Mouse (Mus musculus): Measurements from ENCODE around the gene Olfr418. TPM values are rescaled to one million over a fixed set of nuclear protein-coding genes. Genes with fewer than 3 reads are reported as not detected.
"Not testable (repeated sequence)": the region's sequence is repeated elsewhere in the genome, so short reads cannot be mapped to it uniquely, and the experiment has no call there.

Gene Olfr418
- total and polyA plus RNA-seq, 3 experiments, result not detected

- H3K4me3 ChIP-seq (ENCODE audit: control insufficient read depth in 1 of 2, insufficient read depth in 1 of 2, low read depth in 2 of 2, low read length in 2 of 2), result no peak within 1 kb of the TSS
- H3K79me2 ChIP-seq (ENCODE audit: control insufficient read depth, insufficient read depth, low read length, poor library complexity), result no peaks in the 10 kb centered on the region
- no peaks in the 10 kb centered on the region for H3K36me3 ChIP-seq (ENCODE audit: control insufficient read depth in 1 of 2, insufficient read depth in 2 of 2, low read length in 2 of 2)
- no peak for DNase-seq (ENCODE audit: low read depth, low spot score)
- H3K27ac ChIP-seq (ENCODE audit: control insufficient read depth, low read depth, low read length), result no peak within 1 kb of the TSS
- H3K9ac ChIP-seq (ENCODE audit: control insufficient read depth, low read depth, low read length, poor library complexity, severe bottlenecking), result no peak within 1 kb of the TSS
- H3K4me1 ChIP-seq (ENCODE audit: control insufficient read depth in 1 of 2, insufficient read depth in 2 of 2, low read length in 2 of 2), result no peaks in the 10 kb centered on the region
- H3K27me3 ChIP-seq (ENCODE audit: control insufficient read depth in 1 of 2, insufficient read depth in 2 of 2, low read length in 2 of 2), result no peaks in the 10 kb centered on the region
- H3K9me3 ChIP-seq (replicated peaks; ENCODE audit: insufficient read depth, low read length), result no peaks in the 10 kb centered on the region
- TF ChIP-seq TCF12 (IDR thresholded peaks at IDR 0.05; ENCODE audit: low read depth, low read length) (no peak), NRF1 (IDR thresholded peaks at IDR 0.05; ENCODE audit: insufficient read depth, low read depth, low read length, poor library complexity, severe bottlenecking) (no peak), MXI1 (IDR thresholded peaks at IDR 0.05; ENCODE audit: low read depth, low read length) (no peak)
Measured at GRCm38 (mm10) chr1:173277677-173278076, 11.9 kb downstream of the Olfr418 start, which contains the start of gene Mptx2. TSS of gene Mptx2 (minus strand) at chr1:173277777.

- not testable (repeated sequence) for H3K27ac ChIP-seq (ENCODE audit: control insufficient read depth, low read depth, low read length); H3K27me3 ChIP-seq (ENCODE audit: control insufficient read depth in 1 of 2, insufficient read depth in 2 of 2, low read length in 2 of 2); H3K36me3 ChIP-seq (ENCODE audit: control insufficient read depth in 1 of 2, insufficient read depth in 2 of 2, low read length in 2 of 2); H3K4me3 ChIP-seq (ENCODE audit: control insufficient read depth in 1 of 2, insufficient read depth in 1 of 2, low read depth in 2 of 2, low read length in 2 of 2); DNase-seq (ENCODE audit: low read depth, low spot score); H3K79me2 ChIP-seq (ENCODE audit: control insufficient read depth, insufficient read depth, low read length, poor library complexity); H3K9ac ChIP-seq (ENCODE audit: control insufficient read depth, low read depth, low read length, poor library complexity, severe bottlenecking); H3K4me1 ChIP-seq (ENCODE audit: control insufficient read depth in 1 of 2, insufficient read depth in 2 of 2, low read length in 2 of 2); H3K9me3 ChIP-seq (replicated peaks; ENCODE audit: insufficient read depth, low read length)
Measured at GRCm38 (mm10) chr1:173302795-173303194, 37.0 kb downstream of the Olfr418 start.

- peaks cover 26 to 48% of the 10 kb centered on the region in 2 experiments for H3K4me1 ChIP-seq (ENCODE audit: control insufficient read depth in 1 of 2, insufficient read depth in 2 of 2, low read length in 2 of 2)
- not testable (repeated sequence) for H3K79me2 ChIP-seq (ENCODE audit: control insufficient read depth, insufficient read depth, low read length, poor library complexity); H3K27me3 ChIP-seq (ENCODE audit: control insufficient read depth in 1 of 2, insufficient read depth in 2 of 2, low read length in 2 of 2); H3K9me3 ChIP-seq (replicated peaks; ENCODE audit: insufficient read depth, low read length)
- peak; percentile 45 for DNase-seq (ENCODE audit: low read depth, low spot score)
- peak overlapping the region; percentile 78 for H3K27ac ChIP-seq (ENCODE audit: control insufficient read depth, low read depth, low read length)
- peaks cover 0 to 49% of the 10 kb centered on the region in 2 experiments; a peak in 2 of 4 replicates for H3K36me3 ChIP-seq (ENCODE audit: control insufficient read depth in 1 of 2, insufficient read depth in 2 of 2, low read length in 2 of 2)
- peak overlapping the region; percentile 17 for H3K9ac ChIP-seq (ENCODE audit: control insufficient read depth, low read depth, low read length, poor library complexity, severe bottlenecking)
- TF ChIP-seq GATA1 (IDR thresholded peaks at IDR 0.05; ENCODE audit: low read depth, low read length) (peak; percentile 62; the same call in 1 of the 2 replicates), EP300 (IDR thresholded peaks at IDR 0.05; ENCODE audit: low read depth in 1 of 2, low read length in 2 of 2) (peak; percentile 33 to 67), RCOR1 (IDR thresholded peaks at IDR 0.05; ENCODE audit: low read depth, low read length) (peak; percentile 32; the same call in 1 of the 2 replicates), TCF12 (IDR thresholded peaks at IDR 0.05; ENCODE audit: low read depth, low read length) (peak; percentile 66), ETS1 (IDR thresholded peaks at IDR 0.05; ENCODE audit: low read depth, low read length) (peak; percentile 60; the same call in 1 of the 2 replicates)
- H3K4me3 ChIP-seq (ENCODE audit: control insufficient read depth in 1 of 2, insufficient read depth in 1 of 2, low read depth in 2 of 2, low read length in 2 of 2), result peak overlapping the region; percentile 6 to 37; a peak in 3 of 4 replicates
Measured at GRCm38 (mm10) chr1:173313535-173314050, 47.8 kb downstream of the Olfr418 start.

- Histone ChIP-seq H3K9me3 (replicated peaks; ENCODE audit: insufficient read depth, low read length) (no peaks in the 10 kb centered on the region), H3K9ac (ENCODE audit: control insufficient read depth, low read depth, low read length, poor library complexity, severe bottlenecking) (no peak overlapping the region), H3K27ac (ENCODE audit: control insufficient read depth, low read depth, low read length) (no peak overlapping the region; the same call in 1 of the 2 replicates), H3K79me2 (ENCODE audit: control insufficient read depth, insufficient read depth, low read length, poor library complexity) (no peaks in the 10 kb centered on the region), H3K36me3 (ENCODE audit: control insufficient read depth in 1 of 2, insufficient read depth in 2 of 2, low read length in 2 of 2) (peaks cover 0 to 55% of the 10 kb centered on the region in 2 experiments; a peak in 2 of 4 replicates), H3K4me3 (ENCODE audit: control insufficient read depth in 1 of 2, insufficient read depth in 1 of 2, low read depth in 2 of 2, low read length in 2 of 2) (no peak overlapping the region), H3K27me3 (ENCODE audit: control insufficient read depth in 1 of 2, insufficient read depth in 2 of 2, low read length in 2 of 2) (no peaks in the 10 kb centered on the region), H3K4me1 (ENCODE audit: control insufficient read depth in 1 of 2, insufficient read depth in 2 of 2, low read length in 2 of 2) (peaks cover 26 to 49% of the 10 kb centered on the region in 2 experiments)
- DNase-seq (ENCODE audit: low read depth, low spot score), result no peak
- TF ChIP-seq ETS1 (IDR thresholded peaks at IDR 0.05; ENCODE audit: low read depth, low read length) (peak; percentile 27; the same call in 1 of the 2 replicates), BHLHE40 (IDR thresholded peaks at IDR 0.05; ENCODE audit: borderline replicate concordance, low read depth, low read length) (no peak), USF1 (IDR thresholded peaks at IDR 0.05; ENCODE audit: low read depth, low read length) (peak; percentile 84), TAL1 (IDR thresholded peaks at IDR 0.05; ENCODE audit: low read length) (no peak), MEF2A (IDR thresholded peaks at IDR 0.05; ENCODE audit: extremely low read depth, insufficient replicate concordance, low read depth, low read length, poor library complexity, severe bottlenecking) (no peak), USF2 (IDR thresholded peaks at IDR 0.05; ENCODE audit: borderline replicate concordance in 1 of 2, insufficient read depth in 1 of 2, low read depth in 1 of 2, low read length in 2 of 2) (0 out of 4 replicates have a peak, but pooled peaks of 1 of the 2 experiments have one; percentile 34), POLR2AphosphoS2 (IDR thresholded peaks at IDR 0.05; ENCODE audit: low read length) (no peak), ZKSCAN1 (IDR thresholded peaks at IDR 0.05; ENCODE audit: low read depth, low read length) (no peak), TCF12 (IDR thresholded peaks at IDR 0.05; ENCODE audit: low read depth, low read length) (0 out of 2 replicates have a peak, but pooled peaks have one; percentile 14), CHD2 (IDR thresholded peaks at IDR 0.05; ENCODE audit: low read length) (no peak), UBTF (IDR thresholded peaks at IDR 0.05; ENCODE audit: borderline replicate concordance, insufficient read depth, low read depth, low read length) (no peak), MYC (IDR thresholded peaks at IDR 0.05; ENCODE audit: low read depth, low read length) (no peak)
Measured at GRCm38 (mm10) chr1:173315725-173316124, 49.9 kb downstream of the Olfr418 start.
